Mouse (Mus musculus) liver, adult 2 months (tissue): Measurements from ENCODE around the gene Polr2h. TPM values are rescaled to one million over a fixed set of nuclear protein-coding genes. Genes with fewer than 3 reads are reported as not detected.
A peak's percentile ranks its signal among the peaks of the same experiment; 100 is the strongest.

ENCODE experiments used
- DNase-seq: peaks from one replicate; pipeline ENCODE4 v3.0.0-alpha.2; 2011; ENCODE audit warnings: low read depth, low spot score; ENCODE audit errors: extremely low read depth
- H3K27ac ChIP-seq: fragments of 200-500 bp; replicated peaks from 2 replicates; pipeline ENCODE4 v1.5.1; 2012; ENCODE audit warnings: low read depth, mild to moderate bottlenecking, control low read depth, inconsistent platforms, low read length; ENCODE audit not compliant: insufficient read depth
- H3K27me3 ChIP-seq: fragments of 200-500 bp; 2 replicates; pipeline ENCODE4 v1.6.1; 2012; ENCODE audit warnings: mild to moderate bottlenecking, moderate library complexity, low read length, inconsistent platforms; ENCODE audit not compliant: control insufficient read depth, insufficient read depth
- H3K36me3 ChIP-seq: fragments of 200-500 bp; 2 replicates; pipeline ENCODE4 v1.6.1; 2012; ENCODE audit warnings: low read length, inconsistent platforms; ENCODE audit not compliant: control insufficient read depth, insufficient read depth
- H3K4me1 ChIP-seq: fragments of 200-500 bp; 2 replicates; pipeline ENCODE4 v1.6.1; 2011; ENCODE audit warnings: low read length; ENCODE audit not compliant: control insufficient read depth, insufficient read depth
- H3K4me3 ChIP-seq: fragments of 200-500 bp; 2 replicates; pipeline ENCODE4 v1.5.1; 2011; ENCODE audit warnings: low read depth, mild to moderate bottlenecking, control low read depth, low read length, moderate library complexity; ENCODE audit not compliant: insufficient read depth
- H3K79me2 ChIP-seq: fragments of 200-500 bp; 2 replicates; pipeline ENCODE4 v1.6.1; 2012; ENCODE audit warnings: inconsistent platforms, mild to moderate bottlenecking, low read length, moderate library complexity; ENCODE audit not compliant: control insufficient read depth, insufficient read depth
- H3K9ac ChIP-seq: fragments of 200-500 bp; 2 replicates; pipeline ENCODE4 v1.6.1; 2012; ENCODE audit warnings: low read depth, mild to moderate bottlenecking, control low read depth, inconsistent platforms, low read length
- CTCF ChIP-seq: fragments of 200-500 bp; IDR thresholded peaks from 2 replicates; pipeline ENCODE4 v1.5.1; 2011; ENCODE audit warnings: low read depth, low read length, control low read depth
- POLR2A ChIP-seq: fragments of 200-500 bp; IDR thresholded peaks from 2 replicates; pipeline ENCODE4 v1.6.1; 2011; ENCODE audit warnings: low read length, control low read depth; ENCODE audit not compliant: insufficient read depth; ENCODE audit errors: extremely low read depth
- WGBS: fragments of 180-500 bp; shearing (Covaris S2); methylation state at CpG from one replicate; pipeline ENCODE4 v1.1.7; 2018; 5-methylcytosine and 5-hydroxymethylcytosine counted together
- polyA plus RNA-seq: library from polyadenylated mRNA; depleted of rRNA; stranded (reverse); fragments of >200 nt; gene quantifications from 2 replicates; pipeline ENCODE4 v1.2.3, GENCODE M21; 2012
- total RNA-seq: library from RNA; depleted of rRNA; stranded (reverse); fragments of >200 nt; gene quantifications from 2 replicates; pipeline ENCODE4 v1.2.3, GENCODE M21; 2014

Polr2h gene
- total and polyA plus RNA-seq, 2 experiments: 9.5 to 19.2 TPM

DNA sequence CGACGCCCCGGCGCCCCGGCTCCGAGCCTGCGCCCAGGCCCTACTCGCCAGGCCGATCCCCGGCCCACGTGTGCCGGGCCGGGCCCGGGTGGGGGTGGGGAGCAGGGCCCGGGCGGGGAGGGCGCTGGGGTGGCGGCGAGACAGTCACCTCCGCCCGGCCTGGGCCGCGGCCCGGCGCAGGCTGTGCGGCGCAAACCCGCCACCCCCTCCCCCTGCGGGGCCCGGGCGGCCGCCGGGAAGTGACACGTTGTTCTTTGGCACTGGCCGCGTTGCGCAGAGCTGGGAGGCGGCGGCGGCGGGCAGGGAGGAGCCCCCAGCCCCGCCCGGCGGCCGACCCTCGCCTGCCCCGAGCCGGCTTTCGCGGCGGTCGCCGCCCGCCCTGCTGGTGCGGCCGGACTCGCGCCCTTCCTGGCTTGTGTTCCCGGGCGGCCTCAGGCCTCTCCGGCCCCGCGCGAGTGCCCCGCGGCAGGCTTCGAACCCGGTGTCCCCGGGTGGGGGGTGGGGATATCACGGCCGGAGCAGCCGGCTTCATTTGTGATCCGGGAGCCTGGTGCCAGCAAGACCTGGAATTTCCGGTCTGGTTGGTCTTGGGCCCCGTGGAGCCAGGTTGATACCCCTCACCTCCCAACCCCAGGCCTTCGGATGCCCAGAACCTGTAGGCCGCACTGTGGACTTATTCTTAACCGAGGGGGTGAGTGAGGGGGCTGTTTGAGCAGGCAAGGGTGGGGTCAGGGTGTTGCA lies 44.3 kb upstream of the Polr2h start:
- TF ChIP-seq CTCF: no peak
- Histone ChIP-seq H3K27ac (peak overlapping the region; percentile 98), H3K4me1 (peaks cover 20% of the 10 kb centered on the region), H3K9ac (peak overlapping the region; percentile 93), H3K4me3 (peak overlapping the region; percentile 81), H3K36me3 (peaks cover 23% of the 10 kb centered on the region), H3K79me2 (peaks cover 24% of the 10 kb centered on the region), H3K27me3 (no peaks in the 10 kb centered on the region)
- DNase-seq: peak; percentile 49
- 1% methylated on average over 47 of the region's 78 CpGs for WGBS

DNA sequence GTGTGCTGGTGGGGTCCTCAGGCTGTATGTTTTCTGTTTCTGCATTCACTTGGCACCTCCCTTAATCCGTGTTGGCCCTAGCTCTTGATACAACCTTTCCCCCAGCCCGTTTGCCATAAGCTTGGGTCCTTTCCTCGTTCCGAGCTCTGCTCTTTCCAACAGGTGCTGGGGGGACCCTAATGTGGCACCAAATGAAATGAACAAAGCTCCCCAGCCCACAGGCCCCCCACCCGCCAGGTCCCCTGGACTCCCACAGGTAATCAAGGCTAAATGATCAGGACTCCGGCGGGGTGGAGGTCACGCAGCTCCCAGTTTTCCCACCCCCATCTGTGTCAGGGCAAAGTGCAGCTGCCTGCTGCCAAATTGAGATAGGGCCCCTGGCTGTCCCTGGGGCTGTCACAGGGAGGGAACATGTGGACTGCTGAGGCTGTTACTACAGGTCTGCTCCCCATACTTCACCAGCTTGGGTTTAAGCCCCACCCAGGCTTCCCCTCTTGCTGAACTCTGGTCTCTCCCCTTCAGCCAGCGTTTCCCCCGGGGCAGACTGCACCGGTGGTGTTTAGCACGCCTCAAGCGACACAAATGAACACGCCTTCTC lies 43.7 kb upstream of the Polr2h start:
- no peaks in the 10 kb centered on the region for H3K27me3 ChIP-seq
- TF ChIP-seq CTCF (no peak), POLR2A (0 out of 2 replicates have a peak, but pooled peaks have one; percentile 14)
- peak overlapping the region; percentile 93 for H3K9ac ChIP-seq
- H3K4me1 ChIP-seq: peaks cover 20% of the 10 kb centered on the region
- DNase-seq: peak; percentile 94
- peaks cover 24% of the 10 kb centered on the region for H3K79me2 ChIP-seq
- H3K4me3 ChIP-seq: peak overlapping the region; percentile 81
- H3K36me3 ChIP-seq: peaks cover 28% of the 10 kb centered on the region
- WGBS: 2% methylated on average over 14 of the region's 14 CpGs
- peak overlapping the region; percentile 98 for H3K27ac ChIP-seq

DNA sequence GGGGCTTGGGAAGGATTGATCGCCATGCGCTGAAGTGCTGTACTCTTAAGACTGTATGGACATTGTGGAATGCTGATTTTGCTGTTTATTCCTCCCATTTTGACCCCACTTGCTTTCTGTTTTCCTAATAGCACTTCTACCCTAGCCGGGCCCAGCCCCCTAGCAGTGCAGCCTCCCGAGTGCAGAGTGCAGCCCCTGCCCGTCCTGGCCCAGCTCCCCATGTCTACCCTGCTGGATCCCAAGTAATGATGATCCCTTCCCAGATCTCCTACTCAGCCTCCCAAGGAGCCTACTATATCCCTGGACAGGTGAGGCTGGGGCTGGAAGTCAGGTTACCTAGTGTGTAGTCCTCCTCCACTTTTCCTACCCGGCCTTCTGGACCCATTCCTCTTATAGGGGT lies 42.3 kb upstream of the Polr2h start:
- Histone ChIP-seq H3K4me3 (no peak overlapping the region), H3K9ac (no peak overlapping the region), H3K4me1 (peaks cover 20% of the 10 kb centered on the region), H3K27ac (no peak overlapping the region; the same call in 1 of the 2 replicates), H3K36me3 (peaks cover 41% of the 10 kb centered on the region), H3K27me3 (no peaks in the 10 kb centered on the region), H3K79me2 (peaks cover 24% of the 10 kb centered on the region)
- TF ChIP-seq CTCF: no peak
- TF ChIP-seq POLR2A: no peak
- DNase-seq: no peak
- 50% methylated on average over 6 of the region's 6 CpGs for WGBS

- no peak for DNase-seq
- H3K4me3 ChIP-seq: no peak overlapping the region
- no peak overlapping the region for H3K9ac ChIP-seq
- 70% methylated on average over 4 of the region's 4 CpGs for WGBS
- no peaks in the 10 kb centered on the region for H3K27me3 ChIP-seq
- no peak overlapping the region for H3K27ac ChIP-seq
- H3K79me2 ChIP-seq: peaks cover 24% of the 10 kb centered on the region
- H3K36me3 ChIP-seq: peaks cover 56% of the 10 kb centered on the region
- no peak for TF ChIP-seq CTCF
- TF ChIP-seq POLR2A: no peak
- H3K4me1 ChIP-seq: peaks cover 20% of the 10 kb centered on the region
Measured at GRCm38 (mm10) chr16:20676702-20677101, 40.8 kb upstream of the Polr2h start.

DNA sequence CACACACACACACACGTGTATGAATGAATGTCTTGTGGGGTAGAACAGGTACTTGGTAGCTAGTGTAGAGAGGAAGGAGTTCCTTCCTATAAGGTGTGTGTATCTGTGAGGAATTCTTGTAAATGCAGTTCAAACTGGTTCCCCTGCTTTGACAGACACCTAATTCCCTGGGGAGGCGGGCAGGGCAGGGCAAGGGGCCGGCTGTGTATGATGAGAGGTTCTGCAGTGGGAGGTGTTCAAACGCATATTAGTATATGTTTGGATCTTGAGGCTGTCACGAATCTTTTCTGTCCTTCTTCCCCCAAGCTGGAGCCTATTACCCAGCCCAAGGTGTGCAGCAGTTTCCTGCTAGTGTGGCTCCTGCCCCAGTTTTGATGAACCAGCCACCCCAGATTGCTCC lies 40.1 kb upstream of the Polr2h start:
- Histone ChIP-seq H3K9ac (no peak overlapping the region), H3K4me3 (no peak overlapping the region), H3K27ac (no peak overlapping the region), H3K79me2 (peaks cover 24% of the 10 kb centered on the region), H3K4me1 (peaks cover 16% of the 10 kb centered on the region), H3K36me3 (peaks cover 62% of the 10 kb centered on the region), H3K27me3 (no peaks in the 10 kb centered on the region)
- DNase-seq: no peak
- 75% methylated on average over 5 of the region's 5 CpGs for WGBS
- TF ChIP-seq CTCF (no peak), POLR2A (no peak)
